Mouse (Mus musculus) stomach, embryonic 14.5 days (tissue): ENCODE measurements around the gene 3830417A13Rik. TPM values are rescaled to one million over a fixed set of nuclear protein-coding genes. Genes with fewer than 3 reads are reported as not detected.

Experiments
- ATAC-seq: fragments of 200-750 bp; cut with Nextera tagmentation; 2 replicates; pipeline ENCODE4 v1.8.0; 2017; ENCODE audit warnings: low read depth, moderate TSS enrichment; ENCODE audit not compliant: insufficient number of reproducible peaks, insufficient read depth, low FRiP score
- H3K27ac ChIP-seq: fragments of 300-500 bp; sonication (generic); 2 replicates; pipeline ENCODE4 v1.5.1; 2014; ENCODE audit warnings: mild to moderate bottlenecking, low read length, moderate library complexity, mixed read lengths
- H3K27me3 ChIP-seq: fragments of 300-500 bp; sonication (generic); 2 replicates; pipeline ENCODE4 v1.6.1; 2014; ENCODE audit warnings: low read length, control low read depth, mixed read lengths; ENCODE audit not compliant: control insufficient read depth, insufficient read depth
- H3K36me3 ChIP-seq: fragments of 300-500 bp; sonication (generic); 2 replicates; pipeline ENCODE4 v1.6.1; 2014; ENCODE audit warnings: mild to moderate bottlenecking, control low read depth, low read length, moderate library complexity, mixed read lengths; ENCODE audit not compliant: control insufficient read depth, insufficient read depth
- H3K4me1 ChIP-seq: fragments of 300-500 bp; sonication (generic); 2 replicates; pipeline ENCODE4 v1.6.1; 2014; ENCODE audit warnings: low read length, control low read depth, mixed read lengths; ENCODE audit not compliant: control insufficient read depth, insufficient read depth
- H3K4me2 ChIP-seq: fragments of 300-500 bp; sonication (generic); replicated peaks from 2 replicates; pipeline ENCODE4 v1.6.1; 2014; ENCODE audit warnings: low read depth, low read length, control low read depth
- H3K4me3 ChIP-seq: fragments of 300-500 bp; sonication (generic); 2 replicates; pipeline ENCODE4 v1.5.1; 2014; ENCODE audit warnings: low read depth, low read length, control low read depth
- H3K9ac ChIP-seq: fragments of 300-500 bp; sonication (generic); replicated peaks from 2 replicates; pipeline ENCODE4 v1.6.1; 2014; ENCODE audit warnings: low read depth, mild to moderate bottlenecking, control low read depth, low read length, moderate library complexity, mixed read lengths
- H3K9me3 ChIP-seq: fragments of 300-500 bp; sonication (generic); 2 replicates; pipeline ENCODE4 v1.6.1; 2016; ENCODE audit warnings: low read depth, low read length, control low read depth; ENCODE audit not compliant: control insufficient read depth
- WGBS: fragments of 180-500 bp; shearing (Covaris S2); extraction: QIAGEN DNeasy Blood & Tissue Kit; methylation state at CpG from one replicate; pipeline ENCODE4 v1.1.7; 2014; 5-methylcytosine and 5-hydroxymethylcytosine counted together
- polyA plus RNA-seq: library from polyadenylated mRNA; unstranded; fragments of >200 nt; fragmentation: Nextera tagmentation; extraction: Ambion mirVana; gene quantifications from 2 replicates; pipeline ENCODE4 v1.2.1, GENCODE M21; 2014

Gene 3830417A13Rik
- not detected in 2 replicates for polyA plus RNA-seq

- Histone ChIP-seq H3K4me2 (no peak within 1 kb of the TSS), H3K9ac (no peak within 1 kb of the TSS), H3K4me3 (no peak within 1 kb of the TSS), H3K4me1 (no peaks in the 10 kb centered on the region), H3K9me3 (no peaks in the 10 kb centered on the region), H3K27me3 (no peaks in the 10 kb centered on the region), H3K27ac (no peak within 1 kb of the TSS), H3K36me3 (no peaks in the 10 kb centered on the region)
- ATAC-seq, result no peak
- 83% methylated on average over 11 of the region's 11 CpGs for WGBS
Measured at GRCm38 (mm10) chrX:64173248-64173647, at the start of gene 3830417A13Rik. Gene 3830417A13Rik (plus strand): TSS chrX:64173548.

- no peaks in the 10 kb centered on the region for H3K27me3 ChIP-seq
- no peak within 1 kb of the TSS for H3K4me2 ChIP-seq
- no peaks in the 10 kb centered on the region for H3K4me1 ChIP-seq
- H3K36me3 ChIP-seq, result no peaks in the 10 kb centered on the region
- no peak within 1 kb of the TSS for H3K27ac ChIP-seq
- 63% methylated on average over 2 of the region's 2 CpGs for WGBS
- no peak within 1 kb of the TSS for H3K9ac ChIP-seq
- no peaks in the 10 kb centered on the region for H3K9me3 ChIP-seq
- ATAC-seq, result no peak
- H3K4me3 ChIP-seq, result no peak within 1 kb of the TSS
Measured at GRCm38 (mm10) chrX:64152098-64152497, 21.2 kb upstream of the 3830417A13Rik start, which contains the start of gene Gm6760. Gene Gm6760 (minus strand): TSS chrX:64152198.

- Histone ChIP-seq H3K36me3 (no peaks in the 10 kb centered on the region), H3K27ac (no peak overlapping the region), H3K9me3 (no peaks in the 10 kb centered on the region), H3K4me3 (no peak overlapping the region), H3K27me3 (no peaks in the 10 kb centered on the region), H3K4me1 (no peaks in the 10 kb centered on the region), H3K9ac (no peak overlapping the region), H3K4me2 (no peak overlapping the region)
- ATAC-seq, result no peak
Measured at GRCm38 (mm10) chrX:64181246-64181645, 7.9 kb downstream of the 3830417A13Rik start.

Other genes starting within 250 kb of the 3830417A13Rik start
- gene Gm6760, start 21.4 kb upstream of the 3830417A13Rik start, polyA plus RNA-seq, result not detected in 2 replicates
- 3.5 and 5.3 TPM in 2 replicates for gene Slitrk4, start 103.4 kb downstream of the 3830417A13Rik start, polyA plus RNA-seq